Mouse (Mus musculus): ENCODE results near the gene Lrrc73.

DNA sequence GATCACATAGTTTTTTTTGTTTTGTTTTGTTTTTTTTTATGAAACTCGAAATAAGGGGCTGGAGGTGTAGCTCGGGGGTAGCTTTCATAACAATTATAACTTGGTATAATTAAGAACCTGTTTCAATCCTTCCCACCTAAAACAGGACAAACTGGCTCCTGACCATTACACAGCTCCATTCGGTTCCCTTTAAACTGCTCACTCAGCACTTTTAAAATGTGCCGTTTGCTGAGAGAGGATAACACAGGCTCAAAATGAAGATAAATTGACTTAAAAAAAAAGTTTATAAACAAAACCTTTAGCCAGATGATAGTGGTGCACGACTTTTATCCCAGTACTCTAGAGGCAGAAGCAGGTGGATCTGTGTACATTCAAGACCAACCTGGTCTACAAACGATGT lies 32.1 kb downstream of the Lrrc73 start:
- TF ChIP-seq CTCF (IDR thresholded peaks at IDR 0.05; ENCODE audit: low read depth) = no peak
- no peak for TF ChIP-seq EP300 (IDR thresholded peaks at IDR 0.05; ENCODE audit: low read depth)
